Comparison of ENCODE assay signal across 8 mouse cellular contexts in genomic region chr10:78028129-78028528, GRCm38 (mm10). TPM values are rescaled to one million over a fixed set of nuclear protein-coding genes. Genes with fewer than 3 reads are reported as not detected.
DNase-seq lines count a peak whose midpoint lies in the region; ATAC-seq lines count a peak whose summit lies in the region.

No protein-coding gene starts in this region.

- H3K27ac ChIP-seq in forebrain, embryonic 15.5 days (replicated peaks) = no peak overlapping the region
- no peak overlapping the region for H3K27ac ChIP-seq in hindbrain, embryonic 11.5 days (ENCODE audit: low read depth, low read length)

- 3% methylated on average over 5 of the region's 5 CpGs for WGBS in forebrain, embryonic 15.5 days
- WGBS in hindbrain, embryonic 11.5 days = 4% methylated on average over 5 of the region's 5 CpGs

- H3K9ac ChIP-seq in forebrain, embryonic 15.5 days (replicated peaks) = no peak overlapping the region
- no peak overlapping the region for H3K9ac ChIP-seq in hindbrain, embryonic 11.5 days (ENCODE audit: low read depth, low read length)

- no peaks in the 10 kb centered on the region for H3K36me3 ChIP-seq in forebrain, embryonic 15.5 days
- H3K36me3 ChIP-seq in hindbrain, embryonic 11.5 days (ENCODE audit: control insufficient read depth, insufficient read depth, low read length) = no peaks in the 10 kb centered on the region

- no peaks in the 10 kb centered on the region for H3K4me1 ChIP-seq in forebrain, embryonic 15.5 days
- no peaks in the 10 kb centered on the region for H3K4me1 ChIP-seq in hindbrain, embryonic 11.5 days (replicated peaks; ENCODE audit: control insufficient read depth, insufficient read depth, low read length)

- H3K4me3 ChIP-seq in forebrain, embryonic 15.5 days = no peak overlapping the region
- no peak overlapping the region for H3K4me3 ChIP-seq in hindbrain, embryonic 11.5 days (ENCODE audit: low read depth, low read length)

- no peak overlapping the region for H3K4me2 ChIP-seq in forebrain, embryonic 15.5 days (replicated peaks)
- no peak overlapping the region for H3K4me2 ChIP-seq in hindbrain, embryonic 11.5 days (replicated peaks; ENCODE audit: low read depth, low read length)

- H3K9me3 ChIP-seq in forebrain, embryonic 15.5 days = no peaks in the 10 kb centered on the region
- no peaks in the 10 kb centered on the region for H3K9me3 ChIP-seq in hindbrain, embryonic 11.5 days (ENCODE audit: control insufficient read depth, low read length)

- DNase-seq in MN1 (ENCODE audit: low spot score) = peak; percentile 93
- peak; percentile 69 to 75 for DNase-seq in cerebellum, adult 18-20 months
- DNase-seq in hindbrain, embryonic 11.5 days (ENCODE audit: low spot score) = peak; percentile 84
- peak; percentile 58 to 77 for DNase-seq in layer of hippocampus, postnatal 14 days (ENCODE audit: low spot score in 2 of 2)
- DNase-seq in right cerebral cortex, adult 2 months (ENCODE audit: low spot score in 2 of 2) = peak; percentile 73 to 75
- DNase-seq in urinary bladder, adult 2 months (ENCODE audit: low spot score) = peak; percentile 39

- peak; percentile 75 for ATAC-seq in forebrain, embryonic 15.5 days (replicated peaks)
- peak; percentile 59 for ATAC-seq in hindbrain, embryonic 11.5 days (ENCODE audit: low FRiP score)
- peak; percentile 94 for ATAC-seq in megakaryocyte progenitor cell, adult 5-6 weeks (replicated peaks; ENCODE audit: poor library complexity)

- H3K27me3 ChIP-seq in forebrain, embryonic 15.5 days = no peaks in the 10 kb centered on the region
- H3K27me3 ChIP-seq in hindbrain, embryonic 11.5 days (ENCODE audit: control insufficient read depth, insufficient read depth, low read length) = no peaks in the 10 kb centered on the region

RNA-seq across cellular contexts. Expression of gene Dnmt3l, which starts 13.6 kb away (rescaled TPM):
- polyA plus RNA-seq in forebrain, embryonic 15.5 days (2015; fragmentation: Nextera tagmentation; extraction: Ambion mirVana) = not detected in 2 replicates
- polyA plus RNA-seq in hindbrain, embryonic 11.5 days (2014; fragmentation: Nextera tagmentation; extraction: Ambion mirVana) = not detected in 2 replicates
- under 1 TPM; 0.39 to 0.57 TPM for total RNA-seq in layer of hippocampus, postnatal 14 days (2021)
- 1.5 and 4.4 TPM in 2 replicates for total RNA-seq in megakaryocyte progenitor cell, adult 5-6 weeks (2015)
- 1.3 and 3.2 TPM in 2 replicates for total RNA-seq in megakaryocyte progenitor cell, adult 5-6 weeks (2017)
- 43.8 and 60.7 TPM in 2 replicates for polyA plus RNA-seq in urinary bladder, adult 2 months (2012; rRNA removed)

RNA-seq across cellular contexts. Expression of gene Aire, which starts 15.3 kb away (rescaled TPM):
- polyA plus RNA-seq in forebrain, embryonic 15.5 days (2015; fragmentation: Nextera tagmentation; extraction: Ambion mirVana) = 0.23 TPM in 1 of 2 replicates, not detected in the other
- polyA plus RNA-seq in hindbrain, embryonic 11.5 days (2014; fragmentation: Nextera tagmentation; extraction: Ambion mirVana) = 0.11 and 0.28 TPM in 2 replicates
- under 1 TPM; 0.16 to 0.45 TPM for total RNA-seq in layer of hippocampus, postnatal 14 days (2021)
- not detected in 2 replicates for total RNA-seq in megakaryocyte progenitor cell, adult 5-6 weeks (2015)
- total RNA-seq in megakaryocyte progenitor cell, adult 5-6 weeks (2017) = not detected in 2 replicates
- polyA plus RNA-seq in urinary bladder, adult 2 months (2012; rRNA removed) = 1.0 and 1.7 TPM in 2 replicates

RNA-seq across cellular contexts. Expression of gene Pfkl, which starts 18.2 kb away (rescaled TPM):
- 105 and 107 TPM in 2 replicates for polyA plus RNA-seq in forebrain, embryonic 15.5 days (2015; fragmentation: Nextera tagmentation; extraction: Ambion mirVana)
- polyA plus RNA-seq in hindbrain, embryonic 11.5 days (2014; fragmentation: Nextera tagmentation; extraction: Ambion mirVana) = 85.5 and 114 TPM in 2 replicates
- 100 to 1,000 TPM; 155 to 164 TPM for total RNA-seq in layer of hippocampus, postnatal 14 days (2021)
- 13.7 and 15.5 TPM in 2 replicates for total RNA-seq in megakaryocyte progenitor cell, adult 5-6 weeks (2015)
- total RNA-seq in megakaryocyte progenitor cell, adult 5-6 weeks (2017) = 36.1 and 44.2 TPM in 2 replicates
- 53.7 and 55.3 TPM in 2 replicates for polyA plus RNA-seq in urinary bladder, adult 2 months (2012; rRNA removed)

RNA-seq across cellular contexts. Expression of gene Icosl, which starts 41.0 kb away (rescaled TPM):
- polyA plus RNA-seq in forebrain, embryonic 15.5 days (2015; fragmentation: Nextera tagmentation; extraction: Ambion mirVana) = 0.56 and 0.66 TPM in 2 replicates
- 1.4 TPM in 2 replicates for polyA plus RNA-seq in hindbrain, embryonic 11.5 days (2014; fragmentation: Nextera tagmentation; extraction: Ambion mirVana)
- total RNA-seq in layer of hippocampus, postnatal 14 days (2021) = 1 to 10 TPM; 4.5 to 5.7 TPM
- total RNA-seq in megakaryocyte progenitor cell, adult 5-6 weeks (2015) = 3.9 and 6.3 TPM in 2 replicates
- 2.6 and 2.9 TPM in 2 replicates for total RNA-seq in megakaryocyte progenitor cell, adult 5-6 weeks (2017)
- 42.6 and 42.8 TPM in 2 replicates for polyA plus RNA-seq in urinary bladder, adult 2 months (2012; rRNA removed)

RNA-seq across cellular contexts. Expression of gene 1810043G02Rik, which starts 49.8 kb away (rescaled TPM):
- 35.0 and 37.1 TPM in 2 replicates for polyA plus RNA-seq in forebrain, embryonic 15.5 days (2015; fragmentation: Nextera tagmentation; extraction: Ambion mirVana)
- 33.2 and 37.1 TPM in 2 replicates for polyA plus RNA-seq in hindbrain, embryonic 11.5 days (2014; fragmentation: Nextera tagmentation; extraction: Ambion mirVana)
- 10 to 100 TPM; 35.2 to 37.4 TPM for total RNA-seq in layer of hippocampus, postnatal 14 days (2021)
- total RNA-seq in megakaryocyte progenitor cell, adult 5-6 weeks (2015) = 6.0 and 6.4 TPM in 2 replicates
- 5.9 and 11.2 TPM in 2 replicates for total RNA-seq in megakaryocyte progenitor cell, adult 5-6 weeks (2017)
- polyA plus RNA-seq in urinary bladder, adult 2 months (2012; rRNA removed) = 26.9 and 27.3 TPM in 2 replicates

Comparison
In these comparisons a context has a peak if more than half of its experiments do, and no peak if none do; other contexts are left out.
1. DNase-seq: peak in every context shown above with its lines; median percentile 93 in MN1; 84 in hindbrain, embryonic 11.5 days; 74 in right cerebral cortex, adult 2 months; 72 in cerebellum, adult 18-20 months; 68 in layer of hippocampus, postnatal 14 days; 39 in urinary bladder, adult 2 months.
2. RNA of gene Dnmt3l, which starts 13.6 kb away (polyA plus RNA-seq): 43.8 to 60.7 TPM in urinary bladder, adult 2 months; not detected in forebrain, embryonic 15.5 days and not detected in hindbrain, embryonic 11.5 days; every median in the first group is over 10 times any median in the second.
3. Peak in every context shown above with its lines, with median percentiles within 50 percentile points of each other: ATAC-seq.